Mouse (Mus musculus) layer of hippocampus, postnatal 25 days (tissue): ENCODE measurements around the gene Cep57l1. TPM values are rescaled to one million over a fixed set of nuclear protein-coding genes. Genes with fewer than 3 reads are reported as not detected.

Experiments used
- DNase-seq, 2 experiments: peaks; one replicate each; pipeline ENCODE4 v3.0.0; 2022; ENCODE audit warnings: mixed read lengths in 2 of 2, low spot score in 1 of 2; ENCODE audit errors: extremely low spot score in 1 of 2
- total RNA-seq, 2 experiments: library from RNA; stranded (reverse); gene quantifications; 2 replicates each; pipeline ENCODE4 v1.2.3; 2021

The Cep57l1 gene
- total RNA-seq, 2 experiments from 2014 or later, result 5.1 to 8.4 TPM

DNA sequence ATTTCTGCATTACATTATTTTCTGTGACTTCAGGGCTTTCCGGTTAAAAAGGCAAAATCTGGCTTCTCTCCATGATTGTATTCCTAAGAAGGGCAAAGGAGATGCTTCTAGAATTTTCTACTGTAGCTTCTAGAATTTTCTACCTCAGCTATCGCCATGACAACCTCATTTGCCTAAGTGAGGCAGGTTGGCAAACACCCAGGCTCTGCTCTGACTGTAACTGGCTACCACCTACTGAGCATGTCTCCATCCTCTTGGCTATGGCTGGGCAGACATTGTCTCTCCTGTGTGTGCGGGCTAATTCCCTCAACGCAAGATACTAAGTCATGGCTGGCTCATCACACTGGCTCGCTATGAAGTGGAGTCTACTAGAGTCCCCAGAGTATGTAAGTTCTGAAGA, 63.1 kb downstream of the Cep57l1 start:
- peak in 1 of 2 experiments; percentile 31 for DNase-seq

DNA sequence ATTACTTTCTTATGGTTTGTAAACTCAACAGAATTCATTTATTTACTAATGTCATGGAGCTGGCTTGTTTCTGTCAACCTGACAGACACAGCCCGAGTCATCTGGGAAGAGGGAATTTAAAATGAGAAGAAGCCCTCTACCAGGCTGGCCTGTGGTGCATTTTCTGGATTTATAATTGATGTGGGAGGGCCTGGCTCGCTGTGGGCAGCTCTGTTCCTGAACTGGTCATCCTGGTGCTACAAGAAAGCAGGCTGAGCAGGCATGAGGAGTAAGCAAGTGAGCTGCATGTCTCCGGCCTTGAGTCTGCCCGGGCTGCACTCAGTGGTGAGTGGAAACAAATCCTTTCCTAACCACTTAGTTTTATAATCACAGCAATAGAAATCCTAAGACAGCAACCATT, 65.7 kb downstream of the Cep57l1 start:
- no peak for DNase-seq

DNA sequence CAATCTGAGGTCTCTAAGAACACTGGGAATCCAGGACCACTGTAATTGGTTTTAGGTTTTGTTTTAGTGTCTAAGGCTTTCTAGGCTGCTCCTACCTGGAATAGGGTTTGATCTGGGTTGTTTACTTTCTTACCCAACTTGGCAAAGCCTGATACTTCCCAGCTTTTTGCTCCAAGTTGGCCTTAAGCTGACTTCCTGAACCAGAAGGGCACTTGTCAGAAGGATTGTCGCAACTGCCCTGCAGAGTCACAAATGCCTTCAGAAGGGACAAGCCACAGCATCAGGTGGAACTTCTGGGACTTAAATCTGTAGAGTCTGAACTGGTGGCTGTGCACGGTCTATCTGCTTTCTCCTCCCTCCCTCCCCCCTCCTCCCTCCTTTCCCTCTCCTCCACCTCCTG, 69.5 kb downstream of the Cep57l1 start:
- no peak for DNase-seq

- DNase-seq, result no peak
These were observed 72.4 kb downstream of the Cep57l1 start for GRCm38 (mm10) chr10:41737245-41737644.

GRCm38 (mm10) chr10:41735398-41735797, 74.3 kb downstream of the Cep57l1 start:
- no peak for DNase-seq

- DNase-seq, result no peak
These were observed 76.5 kb downstream of the Cep57l1 start for GRCm38 (mm10) chr10:41733214-41733613.

- no peak for DNase-seq
These were observed 77.7 kb downstream of the Cep57l1 start for GRCm38 (mm10) chr10:41731932-41732331.

GRCm38 (mm10) chr10:41730746-41731145, 78.9 kb downstream of the Cep57l1 start:
- no peak for DNase-seq

GRCm38 (mm10) chr10:41726215-41726614, 83.5 kb downstream of the Cep57l1 start:
- no peak for DNase-seq

DNA sequence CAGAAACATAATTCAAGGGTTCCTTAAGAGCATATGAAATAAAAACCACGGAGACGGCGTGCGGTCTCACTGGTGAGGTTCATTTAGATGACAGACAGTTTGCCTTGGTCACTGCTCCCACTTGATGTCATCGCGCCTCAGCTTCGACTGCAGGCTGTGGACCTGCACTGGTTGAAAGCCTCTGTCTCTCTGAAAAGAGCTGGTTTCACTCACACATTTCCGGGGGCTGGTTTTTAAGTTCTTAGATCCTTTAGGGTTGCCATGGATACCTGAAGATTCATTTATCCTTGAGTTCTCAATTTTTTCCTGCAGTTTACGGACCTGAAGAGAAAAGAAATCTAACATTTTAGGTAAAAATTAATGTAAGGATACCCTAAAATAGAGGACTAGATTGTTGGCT, 90.1 kb downstream of the Cep57l1 start:
- DNase-seq, result no peak

GRCm38 (mm10) chr10:41716029-41716897, 93.4 kb downstream of the Cep57l1 start, which contains the start of gene Ccdc162:
Gene Ccdc162 (minus strand): TSS chr10:41716634.
- DNase-seq, result no peak

DNA sequence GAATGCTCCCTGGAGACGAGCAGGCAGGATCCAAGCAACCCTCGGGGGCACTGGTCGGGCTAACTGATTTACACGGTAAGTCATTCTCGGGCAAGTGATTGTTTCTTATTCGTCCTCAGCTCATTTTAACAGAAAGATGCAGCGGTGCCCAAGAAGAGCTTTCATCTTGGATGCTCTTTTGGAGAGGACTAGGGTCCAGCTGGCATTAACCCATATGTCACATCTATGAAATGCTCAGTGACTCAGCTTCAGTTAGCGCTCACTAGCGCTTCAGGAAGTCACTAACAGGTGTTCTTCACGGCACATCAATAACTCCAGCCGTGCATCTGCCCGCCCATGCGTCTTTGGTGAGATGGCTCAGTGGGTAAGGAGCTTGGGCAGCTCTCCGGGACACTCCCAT, 94.1 kb downstream of the Cep57l1 start:
- no peak for DNase-seq

GRCm38 (mm10) chr10:41711467-41711866, 98.2 kb downstream of the Cep57l1 start:
- no peak for DNase-seq

GRCm38 (mm10) chr10:41710773-41711172, 98.9 kb downstream of the Cep57l1 start:
- DNase-seq, result no peak

GRCm38 (mm10) chr10:41709341-41709740, 100.3 kb downstream of the Cep57l1 start:
- no peak for DNase-seq

- DNase-seq, result no peak
These were observed 110.0 kb downstream of the Cep57l1 start for GRCm38 (mm10) chr10:41699669-41700068.

- no peak for DNase-seq
These were observed 112.6 kb downstream of the Cep57l1 start for GRCm38 (mm10) chr10:41697040-41697439.

DNA sequence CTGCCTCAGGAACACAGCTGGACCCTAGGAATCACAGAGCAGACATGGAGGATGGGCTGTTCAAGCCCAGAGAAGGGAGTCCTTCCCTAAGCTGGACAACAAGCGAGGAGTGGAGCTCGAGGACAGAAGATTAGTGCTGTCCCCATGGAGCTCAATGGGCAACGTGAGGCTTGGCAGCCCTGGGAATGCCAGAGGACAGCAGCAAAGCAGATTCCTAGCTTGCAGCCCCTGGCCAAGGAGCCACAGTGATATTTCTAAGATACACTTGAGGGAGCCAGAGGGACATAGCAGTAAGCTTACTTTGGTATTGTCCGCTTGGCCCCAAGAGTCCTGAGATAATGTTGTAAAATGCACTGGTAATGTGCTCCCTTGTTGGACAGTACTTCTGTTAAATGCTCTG, 118.7 kb downstream of the Cep57l1 start:
- no peak for DNase-seq

- DNase-seq, result peak in 1 of 2 experiments; percentile 67
These were observed 119.5 kb downstream of the Cep57l1 start for GRCm38 (mm10) chr10:41689941-41690887.

- no peak for DNase-seq
These were observed 125.1 kb downstream of the Cep57l1 start for GRCm38 (mm10) chr10:41684548-41684996.
